Mouse (Mus musculus) liver, postnatal 0 days (tissue): ENCODE measurements around the gene Serpinf2. TPM values are rescaled to one million over a fixed set of nuclear protein-coding genes. Genes with fewer than 3 reads are reported as not detected.

Source experiments
- ATAC-seq: fragments of 200-750 bp; cut with Nextera tagmentation; 2 replicates; pipeline ENCODE4 v1.8.0; 2017; ENCODE audit warnings: mild to moderate bottlenecking, moderate library complexity
- DNase-seq: peaks from one replicate; pipeline ENCODE4 v3.0.0-alpha.2; 2016
- H3K27ac ChIP-seq: fragments of 300-500 bp; sonication (generic); 2 replicates; pipeline ENCODE4 v1.5.1; 2014; ENCODE audit warnings: antibody characterized with exemption, moderate library complexity, mild to moderate bottlenecking, low read depth
- H3K27me3 ChIP-seq: fragments of 300-500 bp; sonication (generic); 2 replicates; pipeline ENCODE4 v1.6.1; 2014; ENCODE audit warnings: low read length, control low read depth, mixed read lengths; ENCODE audit not compliant: insufficient read depth
- H3K36me3 ChIP-seq: fragments of 300-500 bp; sonication (generic); replicated peaks from 2 replicates; pipeline ENCODE4 v1.6.1; 2014; ENCODE audit warnings: mild to moderate bottlenecking, control low read depth, low read length, moderate library complexity, mixed read lengths; ENCODE audit not compliant: insufficient read depth
- H3K4me1 ChIP-seq: fragments of 300-500 bp; sonication (generic); 2 replicates; pipeline ENCODE4 v1.6.1; 2014; ENCODE audit warnings: antibody characterized with exemption, mild to moderate bottlenecking, control low read depth; ENCODE audit not compliant: insufficient read depth
- H3K4me2 ChIP-seq: fragments of 300-500 bp; sonication (generic); 2 replicates; pipeline ENCODE4 v1.6.1; 2014; ENCODE audit warnings: low read depth, mild to moderate bottlenecking, low read length, moderate library complexity, mixed read lengths
- H3K4me3 ChIP-seq: fragments of 300-500 bp; sonication (generic); 2 replicates; pipeline ENCODE4 v1.5.1; 2014; ENCODE audit warnings: low read depth, low read length
- H3K9ac ChIP-seq: fragments of 300-500 bp; sonication (generic); replicated peaks from 2 replicates; pipeline ENCODE4 v1.6.1; 2014; ENCODE audit warnings: mild to moderate bottlenecking, moderate library complexity
- H3K9me3 ChIP-seq: fragments of 300-500 bp; sonication (generic); 2 replicates; pipeline ENCODE4 v1.6.1; 2016; ENCODE audit warnings: mild to moderate bottlenecking, control low read depth, low read length, mixed read lengths
- CTCF ChIP-seq: sonication (generic); IDR thresholded peaks from 2 replicates; pipeline ENCODE4 v1.5.1; 2016; ENCODE audit warnings: antibody characterized with exemption, low read depth
- EP300 ChIP-seq: IDR thresholded peaks from 2 replicates; pipeline ENCODE4 v1.6.1; 2016; ENCODE audit warnings: antibody characterized with exemption, low read depth, mild to moderate bottlenecking
- WGBS: fragments of 180-500 bp; shearing (Covaris S2); extraction: QIAGEN DNeasy Blood & Tissue Kit; methylation state at CpG from one replicate; pipeline ENCODE4 v1.1.7; 2014; ENCODE audit not compliant: insufficient replicate concordance; 5-methylcytosine and 5-hydroxymethylcytosine counted together
- polyA plus RNA-seq: library from polyadenylated mRNA; unstranded; fragments of >200 nt; fragmentation: Nextera tagmentation; extraction: Ambion mirVana; gene quantifications from 2 replicates; pipeline ENCODE4 v1.2.1, GENCODE M21; 2015

Serpinf2 gene
- polyA plus RNA-seq, 1 experiment from 2014 or later, result 975 TPM

DNA sequence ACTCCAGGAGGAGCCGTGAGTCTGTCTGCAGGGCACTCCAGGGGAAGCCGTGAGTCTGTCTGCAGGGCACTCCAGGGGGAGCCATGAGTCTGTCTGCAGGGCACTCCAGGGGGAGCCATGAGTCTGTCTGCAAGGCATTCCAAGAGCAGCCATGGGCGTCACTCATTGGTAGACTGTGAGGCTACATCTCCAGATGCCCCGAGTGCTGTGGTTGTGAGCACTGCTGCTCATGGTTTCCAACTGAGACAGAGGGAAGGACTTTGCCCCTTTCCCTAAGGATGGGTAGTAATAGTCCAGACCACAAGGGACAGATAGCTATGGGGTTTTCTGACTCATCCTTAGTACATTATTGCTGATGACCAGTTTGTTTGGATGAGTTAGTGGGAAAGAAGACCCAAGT lies 33.3 kb downstream of the Serpinf2 start:
- Histone ChIP-seq H3K36me3 (peaks cover 10% of the 10 kb centered on the region; the same call in 1 of the 2 replicates), H3K4me1 (peaks cover 14% of the 10 kb centered on the region), H3K27ac (no peak overlapping the region), H3K4me3 (no peak overlapping the region), H3K27me3 (no peaks in the 10 kb centered on the region), H3K9me3 (no peaks in the 10 kb centered on the region), H3K9ac (no peak overlapping the region), H3K4me2 (no peak overlapping the region)
- ATAC-seq (no peak), DNase-seq (no peak)
- peak; percentile 28 for TF ChIP-seq CTCF
- TF ChIP-seq EP300, result no peak
- 65% methylated on average over 4 of the region's 4 CpGs for WGBS

DNA sequence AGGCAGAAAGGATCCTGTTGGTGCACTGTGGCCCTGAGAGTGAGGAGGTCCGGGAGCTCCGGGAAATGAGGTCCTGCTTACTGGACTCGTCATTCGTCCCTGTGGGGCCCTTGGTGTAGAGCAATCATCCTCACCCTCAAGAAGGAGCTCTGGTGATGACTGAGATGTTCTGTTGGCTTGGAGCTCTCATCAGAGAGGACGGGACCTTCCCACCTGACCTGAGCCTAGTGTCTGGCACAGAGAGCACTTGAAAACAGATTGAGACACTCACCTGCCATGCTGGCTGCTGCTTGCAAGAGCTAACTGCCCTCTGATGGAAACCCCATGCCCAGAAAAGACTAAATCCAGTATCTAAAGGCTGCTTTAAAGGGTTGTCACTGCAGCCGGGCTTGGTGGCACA lies 34.6 kb downstream of the Serpinf2 start:
- H3K27ac ChIP-seq, result no peak overlapping the region
- TF ChIP-seq CTCF, result no peak
- TF ChIP-seq EP300, result no peak
- peaks cover 14% of the 10 kb centered on the region for H3K4me1 ChIP-seq
- no peak for DNase-seq
- H3K9me3 ChIP-seq, result no peaks in the 10 kb centered on the region
- no peak overlapping the region for H3K4me2 ChIP-seq
- no peak overlapping the region for H3K4me3 ChIP-seq
- no peak overlapping the region for H3K9ac ChIP-seq
- H3K36me3 ChIP-seq, result peaks cover 3% of the 10 kb centered on the region
- H3K27me3 ChIP-seq, result no peaks in the 10 kb centered on the region
- 81% methylated on average over 6 of the region's 6 CpGs for WGBS
- no peak for ATAC-seq

DNA sequence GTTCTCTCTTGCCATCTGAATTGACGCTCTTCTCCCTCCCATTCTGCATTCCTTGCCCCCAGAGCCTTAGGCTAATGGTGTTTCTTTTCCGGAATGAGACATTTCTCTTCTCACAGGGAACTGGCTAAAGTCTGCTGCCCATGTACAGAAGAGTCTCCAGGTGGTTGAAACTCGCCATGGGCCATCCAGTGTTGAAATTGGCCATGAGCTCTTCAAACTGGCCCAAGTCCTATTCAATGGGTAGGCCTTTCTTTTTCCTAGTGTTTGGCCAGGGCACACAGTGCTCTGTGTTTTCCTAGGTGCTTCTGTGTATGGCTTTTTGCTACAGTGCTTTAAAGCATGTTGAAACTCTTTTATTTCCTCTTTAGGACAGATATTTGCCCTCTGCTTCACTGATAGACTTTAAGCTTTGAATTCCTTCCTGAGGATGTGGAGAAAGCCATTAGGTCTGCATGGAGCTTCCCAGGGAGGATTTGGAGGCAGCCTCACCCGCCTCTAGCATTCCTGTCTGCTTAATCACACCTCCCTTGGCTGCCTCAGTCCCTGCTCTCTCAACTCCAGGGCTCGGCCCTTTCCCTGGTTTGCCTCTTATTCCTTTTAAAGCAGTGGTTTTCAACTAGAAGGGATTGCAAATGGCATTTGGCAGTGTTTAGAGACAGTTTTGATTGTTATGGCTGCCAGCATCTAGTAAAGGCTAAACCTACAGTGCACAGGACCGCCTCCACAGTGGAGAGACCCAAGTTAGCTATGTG lies 35.9 kb downstream of the Serpinf2 start:
- no peak for DNase-seq
- ATAC-seq, result no peak
- H3K27ac ChIP-seq, result peak overlapping the region; percentile 34; the same call in 1 of the 2 replicates
- 76% methylated on average over 6 of the region's 6 CpGs for WGBS
- no peaks in the 10 kb centered on the region for H3K27me3 ChIP-seq
- no peaks in the 10 kb centered on the region; the same call in 1 of the 2 replicates for H3K36me3 ChIP-seq
- no peak overlapping the region; the same call in 1 of the 2 replicates for H3K4me2 ChIP-seq
- no peak overlapping the region for H3K4me3 ChIP-seq
- no peak overlapping the region for H3K9ac ChIP-seq
- H3K9me3 ChIP-seq, result no peaks in the 10 kb centered on the region
- no peak for TF ChIP-seq CTCF
- TF ChIP-seq EP300, result no peak
- H3K4me1 ChIP-seq, result peaks cover 10% of the 10 kb centered on the region

DNA sequence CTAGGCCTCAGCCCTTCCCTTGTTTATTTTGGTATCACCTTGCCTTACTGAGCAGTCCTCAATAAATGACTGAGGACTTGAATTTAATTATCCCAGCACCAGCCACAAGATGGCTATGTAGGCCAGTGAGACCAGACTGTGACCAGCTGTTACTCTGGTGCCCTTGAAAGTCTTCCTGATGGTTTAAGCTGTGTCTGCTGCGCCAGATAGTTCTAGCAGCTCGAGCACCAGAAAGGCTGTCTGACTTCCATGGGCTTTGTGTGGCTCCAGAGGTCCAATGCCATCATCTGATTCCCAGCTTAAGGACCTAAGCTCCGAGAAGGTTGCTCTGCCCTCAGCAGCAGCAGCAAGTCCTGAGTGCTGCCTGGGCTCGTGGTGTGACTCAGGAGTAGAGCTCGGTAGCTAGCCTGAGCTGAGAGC lies 37.1 kb downstream of the Serpinf2 start:
- peak overlapping the region; percentile 85 for H3K27ac ChIP-seq
- DNase-seq, result peak; percentile 30
- no peaks in the 10 kb centered on the region for H3K27me3 ChIP-seq
- 48% methylated on average over 5 of the region's 5 CpGs for WGBS
- peak overlapping the region; percentile 42; the same call in 1 of the 2 replicates for H3K9ac ChIP-seq
- H3K4me2 ChIP-seq, result no peak overlapping the region
- TF ChIP-seq EP300, result no peak
- TF ChIP-seq CTCF, result peak; percentile 82
- peaks cover 10% of the 10 kb centered on the region for H3K4me1 ChIP-seq
- no peaks in the 10 kb centered on the region; the same call in 1 of the 2 replicates for H3K36me3 ChIP-seq
- H3K9me3 ChIP-seq, result no peaks in the 10 kb centered on the region
- no peak overlapping the region for H3K4me3 ChIP-seq
- peak; percentile 86 for ATAC-seq

DNA sequence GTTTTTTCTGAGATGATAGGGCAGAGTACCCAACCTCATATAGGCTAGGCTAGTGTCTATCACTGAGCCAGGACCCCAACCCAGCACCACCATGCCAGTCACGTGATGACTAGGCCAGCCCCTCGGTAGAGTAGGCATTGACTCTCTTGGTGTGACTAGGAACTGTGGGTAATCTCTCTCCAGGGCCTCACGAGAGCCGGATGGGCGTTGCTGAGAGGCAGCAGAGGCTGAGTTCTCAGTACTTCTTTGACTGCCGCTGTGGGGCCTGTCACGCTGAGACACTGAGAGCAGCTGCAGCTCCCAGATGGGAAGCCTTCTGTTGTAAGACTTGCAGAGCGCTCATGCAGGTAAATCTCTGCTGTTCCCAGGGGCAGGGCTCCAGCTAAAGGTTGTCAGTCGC lies 39.3 kb downstream of the Serpinf2 start:
- Histone ChIP-seq H3K9ac (no peak overlapping the region), H3K9me3 (no peaks in the 10 kb centered on the region), H3K27me3 (no peaks in the 10 kb centered on the region), H3K27ac (no peak overlapping the region), H3K4me3 (no peak overlapping the region), H3K36me3 (no peaks in the 10 kb centered on the region; the same call in 1 of the 2 replicates), H3K4me1 (peaks cover 10% of the 10 kb centered on the region), H3K4me2 (no peak overlapping the region)
- WGBS, result 75% methylated on average over 9 of the region's 9 CpGs
- ATAC-seq, result no peak
- no peak for TF ChIP-seq CTCF
- TF ChIP-seq EP300, result no peak
- no peak for DNase-seq

DNA sequence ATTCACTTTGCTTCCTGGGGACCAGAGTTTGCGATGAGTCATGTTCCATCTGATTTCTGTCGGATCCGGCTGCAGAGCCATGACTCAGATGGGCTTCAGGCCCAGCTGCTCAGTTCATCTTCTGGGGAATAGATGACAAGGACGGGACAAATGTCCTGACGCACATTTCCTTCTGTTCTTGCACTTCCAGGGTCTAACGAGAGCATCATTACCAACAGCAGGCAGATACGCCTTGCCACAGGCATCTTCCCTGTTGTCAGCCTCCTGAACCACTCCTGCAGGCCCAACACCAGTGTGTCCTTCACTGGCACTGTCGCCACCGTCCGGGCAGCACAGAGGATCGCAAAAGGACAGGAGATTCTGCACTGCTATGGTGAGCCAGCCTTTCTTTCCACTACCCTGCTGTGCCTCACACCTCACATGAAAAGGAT lies 40.0 kb downstream of the Serpinf2 start:
- DNase-seq (no peak), ATAC-seq (no peak)
- H3K4me2 ChIP-seq, result no peak overlapping the region
- TF ChIP-seq EP300 (no peak), CTCF (no peak)
- no peak overlapping the region for H3K4me3 ChIP-seq
- H3K27ac ChIP-seq, result no peak overlapping the region
- H3K27me3 ChIP-seq, result no peaks in the 10 kb centered on the region
- no peaks in the 10 kb centered on the region for H3K9me3 ChIP-seq
- no peaks in the 10 kb centered on the region; the same call in 1 of the 2 replicates for H3K36me3 ChIP-seq
- WGBS, result 74% methylated on average over 11 of the region's 11 CpGs
- no peak overlapping the region for H3K9ac ChIP-seq
- H3K4me1 ChIP-seq, result peaks cover 10% of the 10 kb centered on the region
